ENCODE assay signal across 13 mouse cellular contexts in the genomic region with DNA sequence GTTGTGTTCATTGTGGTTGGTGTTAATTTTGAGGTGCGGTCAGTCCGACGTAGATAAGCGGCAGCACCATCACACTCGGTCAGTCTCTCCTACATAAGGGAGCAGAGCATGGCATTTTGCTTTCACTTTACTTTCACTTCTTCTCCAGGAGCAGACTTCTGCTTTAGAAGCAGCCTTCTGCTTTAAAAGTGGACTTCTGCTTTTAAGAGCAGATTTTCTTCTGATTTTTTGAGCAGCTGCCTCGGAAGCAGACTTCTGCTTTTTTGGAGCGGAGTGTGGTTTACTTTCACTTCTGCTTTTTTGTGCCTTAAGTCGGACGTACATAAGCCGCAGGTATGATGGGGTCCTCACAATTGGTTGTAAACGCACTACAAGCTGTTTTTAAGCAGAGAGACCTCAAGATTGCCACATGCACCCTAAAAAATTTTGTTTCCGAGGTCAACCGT. TPM values are rescaled to one million over a fixed set of nuclear protein-coding genes. Genes with fewer than 3 reads are reported as not detected.
DNase-seq lines count a peak whose midpoint lies in the region; ATAC-seq and TF ChIP-seq lines count a peak whose summit lies in the region.
"Had no signal": no experiment of that assay in that cellular context is flagged by ENCODE, and none has a peak within 500 bp of the region (broad histone marks: within the 10 kb centered on the region; RNA-seq: fewer than 3 reads in every experiment).

No protein-coding gene starts in this region.

- peak overlapping the region; percentile 41 to 79 for H3K4me3 ChIP-seq in MEL (ENCODE audit: control insufficient read depth in 1 of 2, insufficient read depth in 1 of 2, low read depth in 2 of 2, low read length in 2 of 2)
- peak overlapping the region; percentile 17 for H3K4me3 ChIP-seq in liver, embryonic 15.5 days (replicated peaks)
- no peak overlapping the region for H3K4me3 ChIP-seq in midbrain, postnatal 0 days (ENCODE audit: low read depth, low read length)
- H3K4me3 ChIP-seq: heart, adult 2 months had no signal

- no peaks in the 10 kb centered on the region for H3K27me3 ChIP-seq in MEL (ENCODE audit: control insufficient read depth in 1 of 2, insufficient read depth in 2 of 2, low read length in 2 of 2)
- H3K27me3 ChIP-seq in liver, embryonic 15.5 days, result no peaks in the 10 kb centered on the region
- H3K27me3 ChIP-seq in midbrain, postnatal 0 days (ENCODE audit: insufficient read depth, low read length), result no peaks in the 10 kb centered on the region

- peak; percentile 65 to 76 for TF ChIP-seq EP300 in MEL (IDR thresholded peaks at IDR 0.05; ENCODE audit: low read depth in 1 of 2, low read length in 2 of 2)

- peaks cover 0 to 8% of the 10 kb centered on the region in 2 experiments; a peak in 2 of 4 replicates for H3K36me3 ChIP-seq in MEL (ENCODE audit: control insufficient read depth in 1 of 2, insufficient read depth in 2 of 2, low read length in 2 of 2)
- no peaks in the 10 kb centered on the region for H3K36me3 ChIP-seq in liver, embryonic 15.5 days (replicated peaks)
- no peaks in the 10 kb centered on the region for H3K36me3 ChIP-seq in midbrain, postnatal 0 days (ENCODE audit: insufficient read depth, low read length)

- ATAC-seq in liver, embryonic 15.5 days (ENCODE audit: insufficient read depth), result 0 out of 2 replicates have a peak, but pooled peaks have one; percentile 44
- no peak for ATAC-seq in midbrain, postnatal 0 days (ENCODE audit: low FRiP score)

- no peak for TF ChIP-seq POLR2A in MEL (IDR thresholded peaks at IDR 0.05; ENCODE audit: control insufficient read depth in 1 of 2, insufficient read depth in 1 of 2, low read depth in 1 of 2, low read length in 2 of 2, poor library complexity in 1 of 2)

- no peak for TF ChIP-seq CTCF in MEL (IDR thresholded peaks at IDR 0.05 in 2 of 3, conservative IDR thresholded peaks at IDR 0.05 in 1 of 3; ENCODE audit: control insufficient read depth in 1 of 3, insufficient read depth in 1 of 3, low read depth in 2 of 3, low read length in 3 of 3, poor library complexity in 1 of 3, severe bottlenecking in 1 of 3)
- TF ChIP-seq CTCF in midbrain, postnatal 0 days (IDR thresholded peaks at IDR 0.05), result no peak

- intact Hi-C loops in heart, postnatal 25 days (cut with DNase I), result no loop called here
- intact Hi-C loops in gastrocnemius, postnatal 36 days (cut with DNase I), result no loop called here

- no peaks in the 10 kb centered on the region for H3K79me2 ChIP-seq in MEL (ENCODE audit: control insufficient read depth, insufficient read depth, low read length, poor library complexity)

- peaks cover 3 to 12% of the 10 kb centered on the region in 2 experiments; a peak in 3 of 4 replicates for H3K4me1 ChIP-seq in MEL (ENCODE audit: control insufficient read depth in 1 of 2, insufficient read depth in 2 of 2, low read length in 2 of 2)
- H3K4me1 ChIP-seq in liver, embryonic 15.5 days (replicated peaks), result no peaks in the 10 kb centered on the region
- H3K4me1 ChIP-seq in midbrain, postnatal 0 days (ENCODE audit: insufficient read depth, low read length), result no peaks in the 10 kb centered on the region

- peak overlapping the region; percentile 23; the same call in 1 of the 2 replicates for H3K4me2 ChIP-seq in liver, embryonic 15.5 days
- H3K4me2 ChIP-seq in midbrain, postnatal 0 days (ENCODE audit: low read depth, low read length, poor library complexity, severe bottlenecking), result no peak overlapping the region

- no peak for TF ChIP-seq RAD21 in MEL (IDR thresholded peaks at IDR 0.05; ENCODE audit: low read depth, low read length)

- H3K27ac ChIP-seq in MEL (ENCODE audit: control insufficient read depth, low read depth, low read length), result peak overlapping the region; percentile 98
- H3K27ac ChIP-seq in liver, embryonic 15.5 days (replicated peaks), result no peak overlapping the region; the same call in 1 of the 2 replicates
- H3K27ac ChIP-seq in midbrain, postnatal 0 days (ENCODE audit: low read depth, low read length), result no peak overlapping the region
- H3K27ac ChIP-seq: heart, adult 2 months had no signal

- H3K9me3 ChIP-seq in MEL (replicated peaks; ENCODE audit: insufficient read depth, low read length), result no peaks in the 10 kb centered on the region
- no peaks in the 10 kb centered on the region for H3K9me3 ChIP-seq in liver, embryonic 15.5 days (replicated peaks)
- H3K9me3 ChIP-seq in midbrain, postnatal 0 days (ENCODE audit: low read length), result no peaks in the 10 kb centered on the region; the same call in 1 of the 2 replicates

- WGBS in liver, embryonic 15.5 days (ENCODE audit: insufficient replicate concordance), result 28% methylated on average over 13 of the region's 13 CpGs
- 91% methylated on average over 13 of the region's 13 CpGs for WGBS in midbrain, postnatal 0 days

- H3K9ac ChIP-seq in MEL (ENCODE audit: control insufficient read depth, low read depth, low read length, poor library complexity, severe bottlenecking), result peak overlapping the region; percentile 70
- no peak overlapping the region for H3K9ac ChIP-seq in liver, embryonic 15.5 days
- no peak overlapping the region for H3K9ac ChIP-seq in midbrain, postnatal 0 days (replicated peaks; ENCODE audit: low read length, poor library complexity, severe bottlenecking)

- DNase-seq in heart, adult 11 months, result peak; percentile 96
- DNase-seq in heart, postnatal 25 days (ENCODE audit: low spot score), result no peak
- peak; percentile 96 for DNase-seq in MEL (ENCODE audit: low read depth, low spot score)
- DNase-seq in spleen, adult 18-20 months, result peak; percentile 43 to 48
- DNase-seq in midbrain, postnatal 0 days (ENCODE audit: low spot score), result no peak
- DNase-seq in gastrocnemius, postnatal 36 days, result no peak
- DNase-seq in left cerebral cortex, adult 18-20 months (ENCODE audit: low spot score in 2 of 2), result no peak
- DNase-seq: cerebellum, postnatal 25 days had no signal

TF ChIP-seq in MEL, 35 proteins besides CTCF, POLR2A, EP300 and RAD21:
- TF ChIP-seq MAFK (IDR thresholded peaks at IDR 0.05; ENCODE audit: borderline replicate concordance, low read depth, low read length) (no peak), SMC3 (IDR thresholded peaks at IDR 0.05; ENCODE audit: low read depth, low read length) (no peak), BHLHE40 (IDR thresholded peaks at IDR 0.05; ENCODE audit: borderline replicate concordance, low read depth, low read length) (no peak), ETS1 (IDR thresholded peaks at IDR 0.05; ENCODE audit: low read depth, low read length) (peak; percentile 97), RCOR1 (IDR thresholded peaks at IDR 0.05; ENCODE audit: low read depth, low read length) (peak; percentile 99), USF1 (IDR thresholded peaks at IDR 0.05; ENCODE audit: low read depth, low read length) (no peak), SIN3A (IDR thresholded peaks at IDR 0.05; ENCODE audit: low read length) (0 out of 2 replicates have a peak, but pooled peaks have one; percentile 47), ZNF384 (IDR thresholded peaks at IDR 0.05; ENCODE audit: low read depth, low read length) (no peak), NRF1 (IDR thresholded peaks at IDR 0.05; ENCODE audit: insufficient read depth, low read depth, low read length, poor library complexity, severe bottlenecking) (no peak), CHD2 (IDR thresholded peaks at IDR 0.05; ENCODE audit: low read length) (no peak), ELF1 (IDR thresholded peaks at IDR 0.05; ENCODE audit: low read depth, low read length) (no peak), E2F4 (IDR thresholded peaks at IDR 0.05; ENCODE audit: borderline replicate concordance, low read depth, low read length) (no peak), CHD1 (IDR thresholded peaks at IDR 0.05; ENCODE audit: low read depth, low read length) (no peak), MXI1 (IDR thresholded peaks at IDR 0.05; ENCODE audit: low read depth, low read length) (peak; percentile 74), MAX (IDR thresholded peaks at IDR 0.05; ENCODE audit: low read length) (no peak), MAZ (IDR thresholded peaks at IDR 0.05; ENCODE audit: low read depth, low read length) (no peak), MEF2A (IDR thresholded peaks at IDR 0.05; ENCODE audit: extremely low read depth, insufficient replicate concordance, low read depth, low read length, poor library complexity, severe bottlenecking) (no peak), HCFC1 (IDR thresholded peaks at IDR 0.05; ENCODE audit: low read depth, low read length) (no peak), GATA1 (IDR thresholded peaks at IDR 0.05; ENCODE audit: low read depth, low read length) (peak; percentile 42), POLR2AphosphoS5 (IDR thresholded peaks at IDR 0.05; ENCODE audit: borderline replicate concordance, low read depth, low read length) (no peak), MYC (IDR thresholded peaks at IDR 0.05; ENCODE audit: low read depth, low read length) (no peak), TBP (IDR thresholded peaks at IDR 0.05; ENCODE audit: low read depth, low read length) (no peak), TCF12 (IDR thresholded peaks at IDR 0.05; ENCODE audit: low read depth, low read length) (peak; percentile 66), UBTF (IDR thresholded peaks at IDR 0.05; ENCODE audit: borderline replicate concordance, insufficient read depth, low read depth, low read length) (no peak), TAL1 (IDR thresholded peaks at IDR 0.05; ENCODE audit: low read length) (peak; percentile 63; the same call in 1 of the 2 replicates), POLR2AphosphoS2 (IDR thresholded peaks at IDR 0.05; ENCODE audit: low read length) (no peak), ZMIZ1 (IDR thresholded peaks at IDR 0.05; ENCODE audit: low read depth, low read length) (no peak), GABPA (IDR thresholded peaks at IDR 0.05; ENCODE audit: low read depth, low read length) (no peak)

RNA-seq across cellular contexts. Expression of gene Slc22a27, which starts 54.1 kb away (rescaled TPM):
- not detected for total RNA-seq in heart, postnatal 25 days (2021)
- not detected in 2 replicates for total RNA-seq in MEL (2012; rRNA removed)
- not detected for polyA plus RNA-seq in MEL (2012; ENCODE audit: insufficient read depth in 1 of 2, insufficient read length in 2 of 2, low read depth in 1 of 2, low replicate concordance in 2 of 2, missing spikeins in 1 of 2)
- 0.16 and 0.26 TPM in 2 replicates for polyA plus RNA-seq in liver, embryonic 15.5 days (2015; fragmentation: Nextera tagmentation; extraction: Ambion mirVana)
- not detected in 2 replicates for total RNA-seq in midbrain, postnatal 0 days (2014; rRNA removed)
- not detected in 2 replicates for polyA plus RNA-seq in midbrain, postnatal 0 days (2015; fragmentation: Nextera tagmentation; extraction: Ambion mirVana)
- not detected for total RNA-seq in gastrocnemius, postnatal 36 days (2021)
- total RNA-seq in left cerebral cortex, adult 18-20 months (2021), result not detected
- total RNA-seq: ES-E14; heart, adult 2 months; left cerebral cortex, postnatal 25 days had no signal
- polyA plus RNA-seq: heart, adult 2 months; neural tube, embryonic 14.5 days had no signal

Comparison
In these comparisons a context has a peak if more than half of its experiments do, and no peak if none do; other contexts are left out.
1. DNase-seq: peak in heart, adult 11 months (single experiment), MEL (single experiment) and spleen, adult 18-20 months (2 of 2); none in heart, postnatal 25 days (single experiment), midbrain, postnatal 0 days (single experiment), gastrocnemius, postnatal 36 days (0 of 2) and left cerebral cortex, adult 18-20 months (0 of 2).